Mouse (Mus musculus) layer of hippocampus, postnatal 10 days (tissue): ENCODE measurements around the gene C1s2. TPM values are rescaled to one million over a fixed set of nuclear protein-coding genes. Genes with fewer than 3 reads are reported as not detected.
"Not testable (repeated sequence)": the region's sequence is repeated elsewhere in the genome, so short reads cannot be mapped to it uniquely, and the experiment has no call there.

Experiments
- DNase-seq, 2 experiments: peaks; one replicate each; pipeline ENCODE4 v3.0.0; 2021; ENCODE audit warnings: low spot score in 2 of 2
- total RNA-seq, 2 experiments: library from RNA; stranded (reverse); gene quantifications; 2 replicates each; pipeline ENCODE4 v1.2.3; 2021

The C1s2 gene
- total RNA-seq, 2 experiments from 2014 or later = 0.57 to 0.62 TPM

DNA sequence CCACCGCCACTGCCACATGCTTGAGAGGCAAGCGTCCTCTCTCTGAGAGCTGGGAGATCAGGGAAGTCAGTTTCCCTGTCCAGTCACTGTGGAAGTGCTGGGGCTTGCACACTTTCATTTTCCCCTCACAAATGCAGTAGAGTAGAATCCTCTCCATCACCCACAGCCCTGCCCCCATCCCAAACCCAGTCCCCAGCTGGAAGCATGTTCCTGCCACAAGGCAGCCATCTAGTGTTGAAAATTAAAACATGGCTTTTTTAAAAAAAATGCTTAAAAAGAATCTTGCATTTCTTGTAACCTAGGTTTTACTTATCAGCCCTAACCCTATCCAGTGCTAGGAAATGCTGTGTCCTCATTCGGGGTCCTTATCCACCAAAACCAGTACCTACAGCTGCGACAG is 4.2 kb upstream of the C1s2 start:
- peak; percentile 25 to 26 for DNase-seq

DNA sequence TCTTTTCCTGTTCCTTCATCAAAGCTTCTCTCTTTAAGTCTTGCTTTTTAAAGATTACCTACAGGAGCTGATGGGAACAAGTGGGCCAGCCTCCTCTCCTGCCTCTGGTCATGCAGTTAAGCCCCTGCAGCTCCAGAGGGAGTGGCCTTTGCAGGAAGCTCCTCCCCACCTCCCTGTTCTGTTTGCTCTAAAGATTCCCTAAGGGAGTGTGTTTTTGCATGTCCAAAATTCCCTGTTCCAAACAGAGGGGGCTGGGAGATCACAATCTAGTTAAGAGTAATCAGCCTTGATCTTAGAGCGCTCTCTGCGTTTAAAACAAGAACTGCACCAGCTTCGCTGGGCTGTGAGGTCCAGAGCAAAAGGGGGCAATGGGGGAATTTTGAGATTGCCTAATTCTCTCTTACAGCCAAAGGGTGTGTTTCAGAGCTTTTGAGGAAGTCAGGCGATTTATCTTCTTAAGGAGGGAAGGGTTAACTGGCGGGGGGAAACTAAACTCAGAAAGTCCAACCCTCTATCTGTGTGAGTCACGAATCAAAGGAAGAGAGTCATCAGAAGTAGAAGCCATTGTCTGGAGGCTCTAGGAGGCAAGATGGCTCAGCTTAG is 1.1 kb upstream of the C1s2 start:
- peak in 1 of 2 experiments; percentile 13 for DNase-seq

DNA sequence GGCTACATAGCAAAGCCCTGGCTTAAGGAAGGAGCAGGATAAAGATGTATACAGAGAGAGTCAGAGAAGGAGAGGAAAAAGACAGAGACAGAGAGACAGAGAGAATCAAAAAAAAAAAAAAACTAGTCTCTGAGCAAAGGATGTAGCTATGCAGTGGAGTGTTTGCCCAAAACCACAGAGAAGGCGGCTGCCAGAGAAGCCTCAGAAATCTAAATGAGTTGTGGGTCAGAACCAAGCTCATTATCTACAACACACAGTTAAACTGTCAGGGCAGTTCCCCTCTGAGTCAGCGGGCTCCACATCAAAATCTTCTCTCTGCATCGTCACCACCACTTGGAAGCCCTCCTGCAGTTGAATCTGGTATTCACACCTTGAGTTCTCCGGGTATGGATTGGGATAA is 5.1 kb downstream of the C1s2 start:
- DNase-seq = no peak

DNA sequence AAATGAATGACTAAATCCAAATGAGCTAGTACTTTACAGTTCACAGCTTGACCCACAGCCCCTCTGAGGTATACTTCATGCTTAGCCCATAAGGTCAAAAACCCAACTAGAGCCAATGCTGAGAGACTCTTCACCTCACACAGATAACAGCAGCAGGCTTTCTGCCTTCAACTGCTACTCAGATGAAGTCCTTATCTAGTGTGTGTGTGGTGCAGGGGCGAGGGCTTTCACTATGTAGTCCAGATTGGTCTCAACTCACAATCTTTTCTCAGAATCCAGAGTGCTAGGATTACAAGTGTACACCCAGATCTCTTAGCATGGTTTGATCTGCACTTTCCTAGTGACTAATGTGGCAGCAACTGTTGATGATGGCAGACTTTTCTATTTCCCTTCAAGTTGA is 9.7 kb downstream of the C1s2 start:
- not testable (repeated sequence) for DNase-seq

DNA sequence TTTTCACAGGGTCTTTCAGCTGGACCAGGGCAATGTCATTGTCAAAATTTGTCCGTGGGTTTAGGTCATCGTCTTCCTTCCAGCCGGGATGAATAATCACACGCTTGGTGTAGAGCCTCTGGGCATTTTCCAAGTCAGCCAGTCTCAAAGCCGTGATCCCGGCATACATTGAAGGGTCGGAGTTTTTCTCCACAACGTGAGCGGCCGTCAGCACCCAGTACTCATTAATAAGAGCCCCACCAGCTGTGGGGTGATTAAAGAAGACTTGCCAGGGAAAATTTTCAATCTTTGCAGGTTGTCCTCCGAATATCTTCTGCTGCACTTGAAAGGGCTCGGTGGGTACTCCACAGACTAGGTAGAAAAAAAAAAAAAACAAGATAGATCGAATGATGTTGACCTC is 10.3 kb downstream of the C1s2 start:
- no peak for DNase-seq

DNA sequence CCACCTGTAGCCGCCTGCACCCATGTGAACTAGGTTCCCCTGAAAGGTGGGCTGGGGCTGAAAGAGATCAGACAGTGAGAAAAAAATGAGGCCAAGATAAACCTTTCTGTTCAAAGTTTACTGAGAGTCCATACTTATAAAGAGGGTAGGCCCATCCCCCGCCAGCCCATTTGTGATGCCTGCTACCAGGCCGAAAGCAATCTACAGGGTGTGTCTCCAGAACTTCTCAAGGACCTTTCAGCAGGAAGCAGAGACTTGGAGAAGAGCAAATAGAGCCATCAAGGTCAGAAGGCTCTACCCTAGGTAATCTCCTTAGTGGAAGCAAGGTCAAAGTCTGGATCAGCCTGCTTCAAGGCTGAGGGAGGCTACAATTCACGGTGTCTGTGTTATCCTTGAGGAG is 33.9 kb downstream of the C1s2 start:
- DNase-seq = no peak

DNA sequence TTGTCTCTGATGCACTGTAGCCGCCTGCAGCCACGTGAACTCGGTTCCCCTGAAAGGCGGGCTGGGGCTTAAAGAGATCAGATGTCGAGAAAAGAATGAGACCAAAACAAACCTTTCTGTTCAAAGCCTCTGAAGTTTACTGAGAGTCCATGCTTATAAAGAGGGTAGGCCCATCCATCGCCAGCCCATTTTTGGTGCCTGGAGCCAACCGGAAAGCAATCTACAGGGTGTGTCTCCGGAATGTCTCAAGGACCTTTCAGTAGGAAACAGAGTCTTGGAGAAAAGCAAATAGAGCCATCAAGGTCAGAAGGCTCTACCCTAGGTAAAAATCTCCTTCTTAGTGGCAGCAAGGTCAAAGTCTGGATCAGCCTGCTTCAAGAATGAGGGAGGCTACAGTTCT is 42.8 kb downstream of the C1s2 start:
- no peak for DNase-seq

DNA sequence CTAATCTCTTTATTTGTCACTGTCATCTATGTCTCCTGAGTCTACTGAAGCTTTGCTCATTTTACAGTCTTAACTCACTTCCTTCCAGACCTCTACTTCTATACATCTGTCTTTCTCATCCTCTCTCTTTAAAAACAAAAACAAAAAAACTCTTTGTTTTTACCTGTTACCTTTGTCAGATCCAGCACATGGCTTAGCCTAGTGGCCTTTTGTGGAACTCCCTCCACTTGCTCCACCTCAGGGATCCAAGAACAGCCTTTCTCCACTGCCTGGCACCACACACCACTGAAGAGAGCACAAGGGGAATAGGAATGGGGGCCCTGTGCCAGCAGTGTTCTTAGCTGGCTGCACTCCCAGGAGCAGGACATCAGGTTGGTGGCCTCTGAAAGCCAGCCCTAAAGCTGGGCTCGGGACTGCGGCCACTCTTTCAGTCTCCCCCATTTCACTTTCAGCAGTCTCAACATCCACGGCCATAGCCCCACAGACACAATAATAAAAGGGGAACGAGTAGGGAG is 43.6 kb downstream of the C1s2 start:
- DNase-seq = no peak

DNA sequence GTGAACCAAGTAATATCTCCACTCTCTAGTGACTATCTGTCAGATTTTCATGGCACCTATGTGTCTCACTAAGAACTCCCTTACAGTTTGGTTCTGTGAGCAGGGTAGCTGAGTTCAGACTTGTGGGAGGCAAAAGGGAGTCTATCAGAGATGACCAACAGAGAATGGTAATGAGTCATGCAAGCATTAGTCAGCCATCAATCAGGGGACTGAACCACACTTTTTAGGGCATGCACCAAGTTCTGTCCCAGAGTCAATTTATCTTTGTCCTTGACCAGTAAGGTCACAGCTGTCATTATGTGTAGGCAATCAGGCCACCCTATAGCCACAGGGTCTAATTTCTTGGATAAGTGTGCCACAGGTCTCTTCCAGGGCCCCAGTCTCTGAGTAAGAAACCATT is 47.1 kb downstream of the C1s2 start:
- DNase-seq = no peak

DNA sequence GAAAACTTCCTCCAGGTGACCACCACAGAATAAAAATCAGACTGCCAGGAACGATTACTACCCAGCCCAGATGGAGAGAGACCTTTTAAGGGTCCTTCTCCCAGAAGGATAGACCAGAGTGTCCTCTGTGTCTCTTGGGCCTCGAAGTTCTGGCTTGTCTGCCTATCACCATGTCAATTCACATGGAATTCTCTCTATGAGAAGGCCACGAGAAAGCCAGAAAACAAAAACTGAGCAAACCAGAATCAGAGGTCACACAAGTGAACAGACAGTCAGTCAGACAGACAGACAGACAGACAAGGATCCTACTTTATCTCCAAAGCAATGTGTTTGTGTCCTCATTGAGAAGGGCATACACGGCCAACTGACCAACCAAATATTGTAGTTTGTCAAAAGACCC is 49.6 kb downstream of the C1s2 start:
- no peak for DNase-seq

DNA sequence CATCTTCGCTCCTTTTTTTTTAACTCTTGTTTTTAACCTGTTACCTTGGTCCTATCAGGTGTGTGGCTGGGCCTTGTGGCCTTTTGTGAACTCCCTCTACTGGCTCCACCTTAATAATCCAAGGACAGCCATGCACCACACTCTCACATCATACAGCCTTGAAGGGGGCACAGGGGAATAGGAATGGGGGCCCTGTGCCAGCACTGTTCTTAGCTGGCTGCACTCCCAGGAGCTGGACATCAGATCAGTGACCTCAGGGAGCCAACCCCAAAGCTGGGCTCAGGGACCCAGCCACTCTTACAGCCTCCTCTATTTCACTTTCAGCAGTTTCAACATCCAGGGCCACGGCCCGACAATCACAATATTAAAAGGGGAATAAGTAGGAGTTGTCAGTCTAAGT is 50.1 kb downstream of the C1s2 start:
- DNase-seq = no peak

DNA sequence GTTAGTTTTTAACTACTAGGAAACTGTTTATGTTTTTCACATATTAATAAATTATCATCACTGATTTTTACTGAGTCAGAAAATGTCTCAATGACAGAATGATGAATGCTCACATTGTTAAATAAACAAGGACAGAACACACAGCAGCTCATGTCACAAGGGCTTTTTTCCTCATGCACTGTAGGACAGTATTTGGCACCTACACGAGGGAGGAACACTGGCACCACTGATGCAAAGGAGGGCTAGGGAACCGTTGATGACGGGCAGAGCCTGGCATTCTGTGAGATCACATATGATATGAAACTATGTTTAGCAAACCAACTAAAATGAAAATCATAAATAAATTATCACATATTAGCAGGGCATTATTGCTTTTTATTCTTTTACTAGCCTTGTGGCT is 51.0 kb downstream of the C1s2 start:
- DNase-seq = no peak

DNA sequence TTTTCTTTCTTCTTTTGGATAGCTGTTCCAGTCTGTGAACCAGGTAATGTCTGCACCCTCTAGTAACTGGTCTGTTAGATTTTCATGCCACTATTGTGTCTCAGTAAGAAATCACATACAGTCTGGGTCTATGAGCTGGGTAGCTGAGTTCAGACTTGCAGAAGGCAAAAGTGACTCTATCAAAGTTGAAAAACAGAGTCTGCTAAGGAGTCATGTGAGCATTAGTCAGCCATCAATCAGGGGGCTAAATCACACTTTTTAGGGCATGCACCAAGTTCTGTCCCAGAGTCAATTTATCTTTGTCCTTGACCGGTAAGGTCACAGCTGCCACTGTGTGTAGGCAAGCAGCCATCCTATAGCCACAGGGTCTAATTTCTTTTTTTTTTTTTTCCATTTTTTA is 53.7 kb downstream of the C1s2 start:
- DNase-seq = no peak

DNA sequence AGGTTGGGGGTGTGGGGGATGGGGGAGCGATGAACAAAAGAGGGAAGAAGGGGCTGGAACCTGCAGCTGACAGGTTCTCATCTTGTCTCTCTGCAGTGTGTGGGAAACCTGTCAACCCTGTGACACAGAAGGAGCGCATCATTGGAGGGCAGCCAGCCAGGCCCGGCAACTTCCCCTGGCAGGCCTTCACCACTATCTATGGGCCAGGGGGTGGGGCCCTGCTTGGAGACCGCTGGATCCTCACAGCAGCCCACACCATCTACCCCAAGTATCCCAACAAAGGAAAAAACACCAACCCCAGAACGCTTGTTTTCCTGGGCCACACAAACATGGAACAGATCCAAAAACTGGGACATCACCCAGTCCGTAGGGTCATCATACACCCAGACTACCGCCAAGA is 55.7 kb downstream of the C1s2 start:
- not testable (repeated sequence) for DNase-seq

DNA sequence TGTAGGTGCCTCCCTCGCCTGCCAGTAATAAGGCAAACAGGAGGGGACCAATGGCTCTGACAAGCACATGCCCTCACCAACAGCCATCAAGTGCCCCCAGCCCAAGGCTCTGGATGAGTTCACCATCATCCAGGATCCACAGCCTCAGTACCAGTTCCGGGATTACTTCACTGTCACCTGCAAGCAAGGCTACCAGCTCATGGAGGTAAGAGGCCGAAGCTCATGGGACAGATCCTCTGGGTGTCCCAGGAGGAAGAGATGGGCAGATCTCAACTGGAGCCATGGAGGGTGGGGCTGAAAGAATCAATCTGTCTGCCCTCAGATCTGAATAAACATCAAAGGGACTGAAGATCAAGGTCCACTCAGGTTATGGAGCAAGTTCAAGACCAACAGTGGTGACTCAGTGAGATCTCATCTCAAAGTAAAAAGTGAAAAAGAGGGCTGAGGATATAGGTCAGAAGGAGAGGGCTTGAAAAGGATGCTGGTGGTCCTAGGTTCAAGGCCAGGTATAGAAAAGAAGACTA is 60.7 kb downstream of the C1s2 start:
- DNase-seq = not testable (repeated sequence)

Other genes starting within 250 kb of the C1s2 start
- 10 to 100 TPM; 70.2 to 81.5 TPM for gene Pex5, start 221.0 kb downstream of the C1s2 start, total RNA-seq
- gene Clstn3, start 171.3 kb downstream of the C1s2 start, total RNA-seq = 100 to 1,000 TPM; 272 to 280 TPM
- under 1 TPM; 0.25 to 0.34 TPM for gene C1rl, start 143.0 kb downstream of the C1s2 start, total RNA-seq
- gene C1ra, start 123.7 kb downstream of the C1s2 start, total RNA-seq = under 1 TPM; 0.30 to 0.47 TPM
- gene C1s1, start 93.7 kb downstream of the C1s2 start, total RNA-seq = 1 to 10 TPM; 1.2 to 1.3 TPM
- gene C1rb, start 65.8 kb downstream of the C1s2 start, total RNA-seq = under 1 TPM in 1 of 2 experiments, not detected in 1; 0.16 TPM
- 10 to 100 TPM; 43.5 to 44.0 TPM for gene Lpcat3, start 26.9 kb upstream of the C1s2 start, total RNA-seq
- 10 to 100 TPM; 49.4 to 53.8 TPM for gene Emg1, start 76.1 kb upstream of the C1s2 start, total RNA-seq
- 100 to 1,000 TPM; 159 to 164 TPM for gene Phb2, start 76.3 kb upstream of the C1s2 start, total RNA-seq
- 1 to 10 TPM; 4.3 to 5.3 TPM for gene Ptpn6, start 102.6 kb upstream of the C1s2 start, total RNA-seq
- gene Grcc10, start 105.3 kb upstream of the C1s2 start, total RNA-seq = 100 to 1,000 TPM; 329 to 345 TPM
- gene Gm45234, start 119.9 kb upstream of the C1s2 start, total RNA-seq = not detected
- 100 to 1,000 TPM; 138 to 150 TPM for gene Atn1, start 120.4 kb upstream of the C1s2 start, total RNA-seq
- 100 to 1,000 TPM; 476 to 480 TPM for gene Eno2, start 133.6 kb upstream of the C1s2 start, total RNA-seq
- 1 to 10 TPM; 1.8 to 3.6 TPM for gene Lrrc23, start 143.6 kb upstream of the C1s2 start, total RNA-seq
- gene Spsb2, start 172.6 kb upstream of the C1s2 start, total RNA-seq = 1 to 10 TPM; 3.3 to 5.0 TPM
- gene Tpi1, start 178.2 kb upstream of the C1s2 start, total RNA-seq = 100 to 1,000 TPM; 466 to 472 TPM
- gene Usp5, start 193.4 kb upstream of the C1s2 start, total RNA-seq = 100 to 1,000 TPM; 181 to 187 TPM
- gene Cdca3, start 193.5 kb upstream of the C1s2 start, total RNA-seq = 1 to 10 TPM; 5.4 to 6.1 TPM
- under 1 TPM in 1 of 2 experiments, not detected in 1; 0.27 TPM for gene Gnb3, start 204.2 kb upstream of the C1s2 start, total RNA-seq
- gene P3h3, start 221.7 kb upstream of the C1s2 start, total RNA-seq = 10 to 100 TPM; 29.1 to 32.1 TPM
- 100 to 1,000 TPM; 162 to 178 TPM for gene Gpr162, start 227.9 kb upstream of the C1s2 start, total RNA-seq